In the genomic region with DNA sequence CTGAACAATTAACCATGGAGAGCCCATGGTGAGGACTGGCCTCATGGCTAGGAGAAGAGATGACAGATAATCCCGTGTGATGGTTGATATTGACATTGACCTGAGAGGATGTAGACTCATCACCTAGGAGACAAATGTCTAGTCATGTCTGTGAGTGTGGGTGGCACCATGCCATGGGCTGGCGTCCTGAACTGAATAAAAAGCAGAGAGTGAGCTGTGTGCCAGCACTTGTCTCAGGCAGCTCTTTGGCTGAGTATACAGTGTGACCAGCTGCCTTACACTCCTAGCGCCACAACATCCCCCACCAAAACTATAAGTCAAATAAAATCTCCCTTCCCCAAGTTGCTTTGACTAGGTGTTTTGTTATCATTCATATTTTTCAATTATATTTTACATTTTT, we compare ENCODE assay signal across 15 mouse cellular contexts.
DNase-seq lines count a peak whose midpoint lies in the region; ATAC-seq lines count a peak whose summit lies in the region.
"Had no signal": no experiment of that assay in that cellular context is flagged by ENCODE, and none has a peak within 500 bp of the region (broad histone marks: within the 10 kb centered on the region; RNA-seq: fewer than 3 reads in every experiment).

No protein-coding gene starts in this region.

- no peaks in the 10 kb centered on the region for H3K27me3 ChIP-seq in neural tube, embryonic 14.5 days (ENCODE audit: control insufficient read depth, insufficient read depth, low read length)
- H3K27me3 ChIP-seq: CH12.LX; midbrain, embryonic 12.5 days; Patski had no signal

- no peak overlapping the region for H3K27ac ChIP-seq in neural tube, embryonic 14.5 days (ENCODE audit: low read depth, low read length)
- H3K27ac ChIP-seq: kidney, postnatal 0 days; liver, embryonic 14.5 days; midbrain, embryonic 12.5 days had no signal

- H3K9me3 ChIP-seq in neural tube, embryonic 14.5 days (ENCODE audit: control insufficient read depth, low read length) = no peaks in the 10 kb centered on the region
- H3K9me3 ChIP-seq: midbrain, embryonic 12.5 days had no signal

- 57% methylated on average over 3 of the region's 3 CpGs for WGBS in neural tube, embryonic 14.5 days

- H3K36me3 ChIP-seq in neural tube, embryonic 14.5 days (ENCODE audit: control insufficient read depth, insufficient read depth, low read length) = no peaks in the 10 kb centered on the region
- H3K36me3 ChIP-seq: midbrain, embryonic 12.5 days had no signal

- no peak overlapping the region for H3K4me3 ChIP-seq in neural tube, embryonic 14.5 days (ENCODE audit: low read depth, low read length)
- H3K4me3 ChIP-seq: midbrain, embryonic 12.5 days had no signal

- peak; percentile 29 to 49 for DNase-seq in frontal cortex, postnatal 10 days (ENCODE audit: low spot score in 2 of 2)
- DNase-seq in neural tube, embryonic 10.5 days (ENCODE audit: extremely low spot score, low spot score) = no peak
- peak; percentile 9 to 60 for DNase-seq in layer of hippocampus, adult 18-20 months (ENCODE audit: low spot score in 2 of 2)
- DNase-seq in right cerebral cortex, postnatal 4 days = peak; percentile 58
- no peak for DNase-seq in urinary bladder, postnatal 36 days (ENCODE audit: low spot score in 2 of 2)
- DNase-seq: adrenal gland, adult 2 months; gastrocnemius, postnatal 36 days; spleen, adult 18-20 months had no signal

- no peak overlapping the region for H3K4me2 ChIP-seq in neural tube, embryonic 14.5 days (ENCODE audit: low read depth, low read length)
- H3K4me2 ChIP-seq: midbrain, embryonic 12.5 days had no signal

- ATAC-seq in frontal cortex, adult (ENCODE audit: low TSS enrichment) = no peak
- ATAC-seq in neural tube, embryonic 14.5 days (ENCODE audit: low read depth) = peak; percentile 54; the same call in 1 of the 2 replicates
- ATAC-seq: Patski had no signal

- H3K9ac ChIP-seq in neural tube, embryonic 14.5 days (replicated peaks; ENCODE audit: low read depth, low read length) = no peak overlapping the region
- H3K9ac ChIP-seq: liver, embryonic 14.5 days; midbrain, embryonic 12.5 days had no signal

- no peaks in the 10 kb centered on the region for H3K4me1 ChIP-seq in neural tube, embryonic 14.5 days (ENCODE audit: control insufficient read depth, insufficient read depth, low read length)

Comparison
In these comparisons a context has a peak if more than half of its experiments do, and no peak if none do; other contexts are left out.
1. DNase-seq: peak in frontal cortex, postnatal 10 days (2 of 2), layer of hippocampus, adult 18-20 months (2 of 2) and right cerebral cortex, postnatal 4 days (single experiment); none in neural tube, embryonic 10.5 days (single experiment) and urinary bladder, postnatal 36 days (0 of 2).